Mouse (Mus musculus): Measurements from ENCODE around the gene Tomm20. TPM values are rescaled to one million over a fixed set of nuclear protein-coding genes. Genes with fewer than 3 reads are reported as not detected.
"Not testable (repeated sequence)": the region's sequence is repeated elsewhere in the genome, so short reads cannot be mapped to it uniquely, and the experiment has no call there.

Tomm20 gene
- polyA plus RNA-seq, 1 experiment = 40.7 TPM

DNA sequence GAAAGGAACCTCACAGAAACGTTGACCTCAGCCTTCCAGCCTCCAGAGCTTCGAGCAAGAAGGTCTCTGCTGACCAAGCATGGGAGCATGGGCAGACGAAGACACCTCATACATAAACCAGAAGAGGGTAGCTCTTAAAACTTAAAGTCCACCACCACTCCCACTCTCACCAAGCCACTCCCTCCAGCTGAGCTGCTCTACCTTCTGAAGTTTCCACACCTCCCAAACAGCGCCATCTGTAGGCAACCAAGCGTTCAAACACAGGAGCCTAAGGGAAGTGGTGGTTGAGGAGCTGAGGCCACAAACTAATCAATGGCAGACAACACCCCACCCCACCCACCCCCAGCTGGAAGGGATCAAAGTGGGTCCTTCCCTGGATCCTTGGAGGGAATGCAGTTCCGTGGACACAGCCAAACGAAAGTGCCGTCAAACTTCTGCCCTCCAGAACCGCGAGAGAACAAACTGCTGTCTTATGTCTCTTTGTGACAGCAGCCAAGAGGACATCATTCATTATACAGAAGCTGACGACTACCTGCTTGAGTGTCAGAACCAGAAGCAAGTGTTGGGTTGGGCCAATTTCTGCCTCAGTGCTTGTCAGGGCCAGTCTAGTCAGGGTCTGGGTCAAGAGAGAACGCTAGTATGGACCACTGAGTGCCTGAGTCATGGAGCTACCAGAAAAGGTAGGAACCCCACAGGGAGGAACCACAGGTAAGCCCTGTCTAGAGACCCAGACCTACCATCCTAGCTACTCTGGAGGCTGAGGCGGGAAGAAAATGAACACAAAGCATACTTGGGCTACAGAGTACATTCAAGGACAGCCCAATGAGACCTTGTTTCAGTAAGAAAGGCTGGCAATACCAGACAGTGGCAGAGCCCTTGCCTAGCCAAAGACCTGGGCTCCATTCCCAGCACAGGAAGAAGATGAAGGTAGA, 59.8 kb downstream of the Tomm20 start:
- Histone ChIP-seq H3K36me3 (ENCODE audit: control insufficient read depth) (no peaks in the 10 kb centered on the region), H3K4me3 (replicated peaks) (no peak overlapping the region), H3K9me3 (ENCODE audit: control insufficient read depth, low read length) (peaks cover 4% of the 10 kb centered on the region; the same call in 1 of the 2 replicates), H3K27me3 (ENCODE audit: control insufficient read depth) (no peaks in the 10 kb centered on the region), H3K4me1 (ENCODE audit: control insufficient read depth) (no peaks in the 10 kb centered on the region; the same call in 1 of the 2 replicates)
- TF ChIP-seq GATA1 (IDR thresholded peaks at IDR 0.05; ENCODE audit: low read length) = no peak
- no peak for TF ChIP-seq TAL1 (IDR thresholded peaks at IDR 0.05; ENCODE audit: low read length)

DNA sequence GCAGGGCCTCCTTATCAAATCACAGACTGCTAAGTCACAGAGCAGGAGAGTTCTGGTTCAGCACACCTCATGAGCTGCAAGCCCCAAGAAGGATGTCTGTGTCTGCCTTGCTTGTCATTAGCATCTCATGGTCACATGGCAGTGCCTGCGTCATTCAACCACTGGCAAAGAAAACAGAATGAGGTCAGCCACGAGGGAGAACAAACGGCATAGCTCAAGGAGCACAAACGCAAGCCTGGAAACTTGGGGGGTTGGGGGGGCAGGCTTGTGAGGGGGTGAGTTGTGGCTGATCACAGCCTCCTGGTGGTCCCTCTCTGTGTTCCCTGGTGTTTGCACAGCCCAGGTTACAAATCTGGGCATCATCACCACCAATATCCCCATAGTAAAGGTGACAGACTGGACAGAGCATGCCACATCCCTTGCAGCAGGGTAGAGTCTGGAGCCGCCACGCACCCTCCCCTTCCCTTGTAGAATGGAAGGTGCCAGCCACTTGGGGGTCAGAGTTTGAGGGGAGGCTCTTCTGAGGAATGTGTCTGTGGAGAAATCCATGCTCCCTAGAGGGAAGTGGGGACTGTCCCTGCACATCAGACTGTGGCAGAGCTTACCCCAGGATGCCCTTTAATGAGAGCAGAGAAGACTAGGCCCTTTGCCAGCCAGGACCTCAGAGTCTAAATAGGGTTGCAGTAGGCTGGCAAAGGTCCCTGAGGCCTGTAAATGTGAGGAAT, 61.3 kb downstream of the Tomm20 start:
- TF ChIP-seq GATA1 (IDR thresholded peaks at IDR 0.05; ENCODE audit: low read length) (no peak), TAL1 (IDR thresholded peaks at IDR 0.05; ENCODE audit: low read length) (no peak)
- H3K4me3 ChIP-seq (replicated peaks) = no peak overlapping the region
- H3K4me1 ChIP-seq (ENCODE audit: control insufficient read depth) = no peaks in the 10 kb centered on the region; the same call in 1 of the 2 replicates
- H3K36me3 ChIP-seq (ENCODE audit: control insufficient read depth) = no peaks in the 10 kb centered on the region
- H3K9me3 ChIP-seq (ENCODE audit: control insufficient read depth, low read length) = no peaks in the 10 kb centered on the region
- H3K27me3 ChIP-seq (ENCODE audit: control insufficient read depth) = no peaks in the 10 kb centered on the region

DNA sequence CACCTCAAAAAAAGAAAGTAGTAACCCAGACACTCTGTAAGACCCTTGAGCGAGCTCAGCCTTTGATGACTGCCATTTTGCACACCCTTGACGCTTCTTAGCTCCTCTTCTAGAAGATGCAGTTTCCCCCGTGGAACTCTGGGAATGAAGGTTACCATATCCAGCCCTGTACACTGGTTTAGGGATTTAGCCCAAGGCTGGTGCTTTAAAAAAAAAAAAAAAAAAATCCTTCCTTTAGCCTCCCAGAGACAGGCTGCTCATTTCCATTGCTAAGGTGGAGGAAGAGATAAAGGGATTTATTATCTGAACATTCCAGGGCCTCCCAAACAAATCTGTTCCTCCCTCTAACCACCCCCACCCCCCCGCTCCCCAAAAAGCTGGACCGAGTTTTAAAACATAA, 61.9 kb downstream of the Tomm20 start:
- Histone ChIP-seq H3K4me3 (replicated peaks) (no peak overlapping the region), H3K27me3 (ENCODE audit: control insufficient read depth) (no peaks in the 10 kb centered on the region), H3K4me1 (ENCODE audit: control insufficient read depth) (no peaks in the 10 kb centered on the region; the same call in 1 of the 2 replicates), H3K9me3 (ENCODE audit: control insufficient read depth, low read length) (no peaks in the 10 kb centered on the region), H3K36me3 (ENCODE audit: control insufficient read depth) (no peaks in the 10 kb centered on the region)
- TF ChIP-seq GATA1 (IDR thresholded peaks at IDR 0.05; ENCODE audit: low read length) (no peak), TAL1 (IDR thresholded peaks at IDR 0.05; ENCODE audit: low read length) (no peak)

DNA sequence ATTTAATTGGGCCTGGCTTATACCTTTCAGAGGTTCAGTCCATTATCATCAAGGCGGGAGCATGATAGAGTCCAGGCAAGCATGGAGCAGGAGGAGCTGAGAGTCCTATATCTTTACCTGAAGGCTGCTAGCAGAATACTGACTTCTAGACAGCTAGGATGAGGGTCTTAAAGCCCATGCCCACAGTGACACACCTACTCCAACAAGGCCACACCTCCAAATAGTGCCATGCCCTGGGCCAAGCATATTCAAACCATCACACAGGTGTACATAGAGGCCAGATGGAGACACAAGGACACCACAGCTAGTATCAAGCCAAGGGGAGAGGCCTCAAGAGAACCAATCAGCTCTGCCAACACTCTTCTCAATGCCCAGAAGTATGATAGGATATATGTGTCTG, 63.1 kb downstream of the Tomm20 start:
- H3K9me3 ChIP-seq (ENCODE audit: control insufficient read depth, low read length); H3K4me1 ChIP-seq (ENCODE audit: control insufficient read depth); H3K4me3 ChIP-seq (replicated peaks); H3K27me3 ChIP-seq (ENCODE audit: control insufficient read depth); H3K36me3 ChIP-seq (ENCODE audit: control insufficient read depth): not testable (repeated sequence)

DNA sequence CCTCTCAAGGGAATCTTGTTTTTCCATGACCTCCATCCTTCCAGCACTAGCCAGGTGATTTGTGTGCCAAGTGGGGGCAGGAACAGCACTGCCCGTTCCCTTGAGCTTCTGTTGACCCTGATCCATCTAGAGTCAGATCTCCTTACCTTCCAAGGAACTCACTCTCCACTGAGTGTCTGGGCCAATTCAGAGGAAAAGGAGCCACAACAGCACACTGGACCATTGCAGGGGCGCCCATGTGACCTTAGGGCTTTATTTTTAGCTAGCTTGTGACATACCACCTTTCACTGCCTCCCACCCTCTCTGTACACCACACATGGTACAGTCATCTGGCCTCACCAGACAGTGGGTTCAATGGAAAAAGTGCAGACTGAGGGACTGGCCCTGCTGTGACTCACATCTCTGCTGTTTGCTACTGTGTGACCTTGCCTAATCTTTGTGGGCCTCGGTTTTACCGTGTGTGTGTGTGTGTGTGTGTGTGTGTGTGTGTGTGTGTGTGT, 64.0 kb downstream of the Tomm20 start:
- Histone ChIP-seq H3K36me3 (ENCODE audit: control insufficient read depth) (no peaks in the 10 kb centered on the region), H3K4me3 (replicated peaks) (no peak overlapping the region), H3K9me3 (ENCODE audit: control insufficient read depth, low read length) (no peaks in the 10 kb centered on the region), H3K4me1 (ENCODE audit: control insufficient read depth) (no peaks in the 10 kb centered on the region; the same call in 1 of the 2 replicates), H3K27me3 (ENCODE audit: control insufficient read depth) (no peaks in the 10 kb centered on the region)
- TF ChIP-seq GATA1 (IDR thresholded peaks at IDR 0.05; ENCODE audit: low read length) = no peak
- TF ChIP-seq TAL1 (IDR thresholded peaks at IDR 0.05; ENCODE audit: low read length) = no peak

Other genes with a start within 250 kb of the Tomm20 start
- gene Rbm34, start 25.2 kb upstream of the Tomm20 start, polyA plus RNA-seq (2012) = 0.36 and 0.44 TPM in 2 replicates
- 0.02 TPM in 1 of 2 replicates, not detected in the other for gene Pard3, start 118.0 kb upstream of the Tomm20 start, polyA plus RNA-seq (2012)

Data from erythroblast, embryonic 14.5 days (primary cell).